Mouse (Mus musculus) heart, embryonic 13.5 days (tissue): Measurements from ENCODE around the gene Nkx6-2. TPM values are rescaled to one million over a fixed set of nuclear protein-coding genes. Genes with fewer than 3 reads are reported as not detected.

Source experiments
- ATAC-seq: fragments of 200-750 bp; cut with Nextera tagmentation; 2 replicates; pipeline ENCODE4 v1.8.0; 2017; ENCODE audit warnings: moderate TSS enrichment; ENCODE audit not compliant: insufficient number of reproducible peaks, low FRiP score, low TSS enrichment; ENCODE audit errors: extremely low read depth
- H3K27ac ChIP-seq: fragments of 300-500 bp; sonication (generic); replicated peaks from 2 replicates; pipeline ENCODE4 v1.5.1; 2015; ENCODE audit warnings: moderate library complexity, mild to moderate bottlenecking, inconsistent platforms
- H3K27me3 ChIP-seq: fragments of 300-500 bp; sonication (generic); replicated peaks from 2 replicates; pipeline ENCODE4 v1.6.1; 2015; ENCODE audit warnings: mild to moderate bottlenecking, inconsistent platforms
- H3K36me3 ChIP-seq: fragments of 300-500 bp; sonication (generic); 2 replicates; pipeline ENCODE4 v1.6.1; 2015; ENCODE audit warnings: mild to moderate bottlenecking, inconsistent platforms
- H3K4me1 ChIP-seq: fragments of 300-500 bp; sonication (generic); 2 replicates; pipeline ENCODE4 v1.6.1; 2015; ENCODE audit warnings: inconsistent platforms
- H3K4me2 ChIP-seq: fragments of 300-500 bp; sonication (generic); 2 replicates; pipeline ENCODE4 v1.6.1; 2015; ENCODE audit warnings: inconsistent platforms, mild to moderate bottlenecking, moderate library complexity
- H3K4me3 ChIP-seq: fragments of 300-500 bp; sonication (generic); 2 replicates; pipeline ENCODE4 v1.5.1; 2015; ENCODE audit warnings: moderate library complexity, mild to moderate bottlenecking, inconsistent platforms
- H3K9ac ChIP-seq: fragments of 300-500 bp; sonication (generic); 2 replicates; pipeline ENCODE4 v1.6.1; 2015; ENCODE audit warnings: inconsistent platforms, mild to moderate bottlenecking, moderate library complexity
- H3K9me3 ChIP-seq: fragments of 300-500 bp; sonication (generic); 2 replicates; pipeline ENCODE4 v1.6.1; 2016; ENCODE audit warnings: inconsistent platforms
- WGBS: fragments of 180-500 bp; shearing (Covaris S2); methylation state at CpG from one replicate; pipeline ENCODE4 v1.1.7; 2015; ENCODE audit warnings: mixed read lengths; 5-methylcytosine and 5-hydroxymethylcytosine counted together
- polyA plus RNA-seq: library from polyadenylated mRNA; unstranded; fragments of >200 nt; fragmentation: Nextera tagmentation; extraction: Ambion mirVana; gene quantifications from 2 replicates; pipeline ENCODE4 v1.2.1, GENCODE M21; 2015

Nkx6-2 gene
- polyA plus RNA-seq, 1 experiment from 2014 or later, result 0.11 TPM

DNA sequence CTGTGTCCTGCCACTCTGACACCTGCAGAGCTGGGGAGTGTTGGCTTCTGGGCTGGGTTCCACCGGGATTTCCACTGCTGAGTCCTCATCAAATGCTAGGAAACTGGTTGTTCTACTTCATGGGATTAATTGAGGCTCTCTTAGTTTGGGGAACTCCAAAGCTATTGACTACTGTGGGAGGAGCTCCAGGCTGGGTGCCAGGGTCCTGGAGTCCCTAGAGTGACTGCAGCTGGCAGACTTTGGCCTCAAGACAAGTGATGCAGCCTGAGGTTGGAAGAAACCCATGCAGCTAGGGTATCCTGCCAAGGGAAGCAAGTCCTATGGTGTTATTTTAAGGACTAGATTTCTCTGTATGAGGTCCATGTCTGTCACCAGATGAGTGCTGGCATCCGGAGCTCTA is 44.1 kb downstream of the Nkx6-2 start:
- Histone ChIP-seq H3K27me3 (no peaks in the 10 kb centered on the region), H3K9me3 (no peaks in the 10 kb centered on the region), H3K4me1 (no peaks in the 10 kb centered on the region), H3K27ac (no peak overlapping the region), H3K36me3 (peaks cover 86% of the 10 kb centered on the region), H3K4me2 (no peak overlapping the region), H3K9ac (no peak overlapping the region), H3K4me3 (no peak overlapping the region)
- no peak for ATAC-seq
- 74% methylated on average over 2 of the region's 2 CpGs for WGBS

GRCm38 (mm10) chr7:139537831-139538230 is 44.8 kb downstream of the Nkx6-2 start:
- Histone ChIP-seq H3K4me1 (no peaks in the 10 kb centered on the region), H3K27ac (no peak overlapping the region), H3K9me3 (no peaks in the 10 kb centered on the region), H3K9ac (no peak overlapping the region), H3K4me2 (no peak overlapping the region), H3K27me3 (no peaks in the 10 kb centered on the region), H3K4me3 (no peak overlapping the region), H3K36me3 (peaks cover 84% of the 10 kb centered on the region)
- 87% methylated on average over 9 of the region's 9 CpGs for WGBS
- ATAC-seq, result no peak

GRCm38 (mm10) chr7:139536831-139537230 is 45.8 kb downstream of the Nkx6-2 start:
- H3K9me3 ChIP-seq, result no peaks in the 10 kb centered on the region
- H3K9ac ChIP-seq, result no peak overlapping the region
- H3K4me3 ChIP-seq, result no peak overlapping the region
- WGBS, result 90% methylated on average over 2 of the region's 2 CpGs
- H3K27me3 ChIP-seq, result no peaks in the 10 kb centered on the region
- peaks cover 86% of the 10 kb centered on the region for H3K36me3 ChIP-seq
- no peak overlapping the region for H3K4me2 ChIP-seq
- H3K4me1 ChIP-seq, result no peaks in the 10 kb centered on the region
- H3K27ac ChIP-seq, result no peak overlapping the region
- no peak for ATAC-seq

- H3K9me3 ChIP-seq, result no peaks in the 10 kb centered on the region
- no peaks in the 10 kb centered on the region for H3K4me1 ChIP-seq
- H3K27me3 ChIP-seq, result no peaks in the 10 kb centered on the region
- H3K27ac ChIP-seq, result no peak overlapping the region
- no peak overlapping the region for H3K4me3 ChIP-seq
- no peak overlapping the region for H3K4me2 ChIP-seq
- 73% methylated on average over 5 of the region's 5 CpGs for WGBS
- H3K36me3 ChIP-seq, result peaks cover 86% of the 10 kb centered on the region
- no peak for ATAC-seq
- H3K9ac ChIP-seq, result no peak overlapping the region
These were observed 46.3 kb downstream of the Nkx6-2 start for GRCm38 (mm10) chr7:139536331-139536730.

GRCm38 (mm10) chr7:139531428-139531801 is 51.2 kb downstream of the Nkx6-2 start:
- no peak overlapping the region for H3K4me2 ChIP-seq
- peaks cover 91% of the 10 kb centered on the region for H3K36me3 ChIP-seq
- H3K27me3 ChIP-seq, result no peaks in the 10 kb centered on the region
- WGBS, result 83% methylated on average over 4 of the region's 4 CpGs
- no peak for ATAC-seq
- no peak overlapping the region for H3K27ac ChIP-seq
- H3K9ac ChIP-seq, result no peak overlapping the region
- H3K4me1 ChIP-seq, result no peaks in the 10 kb centered on the region
- no peak overlapping the region for H3K4me3 ChIP-seq
- no peaks in the 10 kb centered on the region for H3K9me3 ChIP-seq

DNA sequence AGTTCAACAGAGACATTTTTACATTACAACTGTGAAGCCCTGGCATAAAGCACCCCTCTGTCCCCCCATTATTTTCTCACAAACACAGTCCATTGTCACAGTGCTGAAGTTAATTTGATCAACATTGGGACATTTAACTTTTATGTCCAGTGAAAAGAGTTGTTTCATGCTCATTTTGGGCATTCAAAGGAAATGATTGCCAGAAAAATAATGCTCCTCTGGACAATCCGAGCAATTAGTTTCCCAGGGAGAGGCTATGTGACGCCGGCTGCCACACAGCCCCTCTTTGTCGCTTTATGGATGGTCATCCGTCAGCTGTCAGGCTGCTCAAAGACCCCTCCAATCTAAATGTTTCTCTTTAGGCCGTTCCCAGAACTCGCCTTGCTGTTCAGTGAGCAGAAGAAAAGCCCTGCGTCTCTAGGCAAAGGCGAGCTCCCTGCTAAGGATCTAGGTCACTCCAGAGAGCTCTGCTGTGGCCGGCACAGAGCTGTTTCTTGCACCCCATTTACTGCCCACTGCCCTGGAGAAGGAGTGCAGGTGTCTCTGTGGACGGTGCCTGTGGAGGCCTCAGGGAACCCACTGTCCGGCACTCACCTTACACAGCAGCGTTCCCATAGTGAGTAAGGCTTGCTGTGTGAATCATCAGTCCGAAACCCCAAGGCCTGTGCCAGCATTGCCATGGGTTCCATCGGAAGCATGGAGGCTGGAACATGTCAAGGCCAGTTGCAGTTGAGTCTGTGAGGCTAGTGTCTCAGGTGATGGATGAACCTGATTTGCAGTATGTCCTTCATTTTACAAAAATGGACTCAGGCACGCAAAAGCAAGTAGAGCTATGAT is 51.8 kb downstream of the Nkx6-2 start:
- ATAC-seq, result no peak
- 81% methylated on average over 16 of the region's 16 CpGs for WGBS
- Histone ChIP-seq H3K4me3 (no peak overlapping the region), H3K36me3 (peaks cover 91% of the 10 kb centered on the region), H3K4me1 (no peaks in the 10 kb centered on the region), H3K27me3 (no peaks in the 10 kb centered on the region), H3K9ac (no peak overlapping the region), H3K27ac (no peak overlapping the region), H3K4me2 (no peak overlapping the region), H3K9me3 (no peaks in the 10 kb centered on the region)

Other genes starting within 250 kb of the Nkx6-2 start
- 58.4 and 58.5 TPM in 2 replicates for gene Inpp5a, start 193.7 kb downstream of the Nkx6-2 start, polyA plus RNA-seq
- 0.05 TPM in 1 of 2 replicates, not detected in the other for gene Cfap46, start 101.0 kb upstream of the Nkx6-2 start, polyA plus RNA-seq